Mouse (Mus musculus): Measurements from ENCODE around the gene Itga11. TPM values are rescaled to one million over a fixed set of nuclear protein-coding genes. Genes with fewer than 3 reads are reported as not detected.

Gene Itga11
- total and polyA plus RNA-seq, 3 experiments = 0.04 to 0.31 (median 0.04) TPM

- H3K27me3 ChIP-seq (replicated peaks) = peaks cover 11% of the 10 kb centered on the region
- TF ChIP-seq POLR2AphosphoS2 (IDR thresholded peaks at IDR 0.05; ENCODE audit: low read depth, low read length) (no peak), POLR2A (IDR thresholded peaks at IDR 0.05; ENCODE audit: low read depth, low read length) (no peak), RAD21 (IDR thresholded peaks at IDR 0.05; ENCODE audit: low read depth, low read length) (no peak), CHD1 (IDR thresholded peaks at IDR 0.05; ENCODE audit: low read depth, low read length) (no peak), ZKSCAN1 (IDR thresholded peaks at IDR 0.05; ENCODE audit: borderline replicate concordance, low read depth, low read length) (no peak), JUN (IDR thresholded peaks at IDR 0.05; ENCODE audit: insufficient read depth, low read depth, low read length) (no peak), NELFE (IDR thresholded peaks at IDR 0.05; ENCODE audit: low read depth, low read length) (no peak), EP300 (IDR thresholded peaks at IDR 0.05; ENCODE audit: low read length) (no peak), BHLHE40 (IDR thresholded peaks at IDR 0.05; ENCODE audit: low read depth, low read length) (no peak), MEF2A (IDR thresholded peaks at IDR 0.05; ENCODE audit: borderline replicate concordance, low read depth, low read length) (no peak), MAX (IDR thresholded peaks at IDR 0.05; ENCODE audit: low read length) (no peak), E2F4 (IDR thresholded peaks at IDR 0.05; ENCODE audit: insufficient replicate concordance, low read depth, low read length) (no peak), GABPA (IDR thresholded peaks at IDR 0.05; ENCODE audit: insufficient replicate concordance, low read depth, low read length) (no peak), KAT2A (IDR thresholded peaks at IDR 0.05; ENCODE audit: insufficient replicate concordance, low read length) (no peak), MYC (IDR thresholded peaks at IDR 0.05; ENCODE audit: low read depth, low read length) (no peak), ETS1 (conservative IDR thresholded peaks at IDR 0.05; ENCODE audit: low read depth, low read length) (no peak), CTCF (conservative IDR thresholded peaks at IDR 0.05 in 1 of 2, IDR thresholded peaks at IDR 0.05 in 1 of 2; ENCODE audit: low read depth in 2 of 2, low read length in 2 of 2) (no peak), TCF12 (IDR thresholded peaks at IDR 0.05; ENCODE audit: low read depth, low read length) (no peak), MXI1 (IDR thresholded peaks at IDR 0.05; ENCODE audit: low read depth, low read length) (no peak)
- H3K4me2 ChIP-seq (ENCODE audit: insufficient read depth, low read depth, poor library complexity, severe bottlenecking) = no peak overlapping the region
- no peak overlapping the region for H3K27ac ChIP-seq (ENCODE audit: insufficient read depth, low read depth)
- no peak overlapping the region for H3K4me3 ChIP-seq (replicated peaks in 1 of 3; ENCODE audit: low read depth in 2 of 3, low read length in 2 of 3, poor library complexity in 1 of 3)
- no peak for DNase-seq (ENCODE audit: extremely low read depth)
- no peaks in the 10 kb centered on the region for H3K36me3 ChIP-seq (replicated peaks in 1 of 2; ENCODE audit: control insufficient read depth in 1 of 2, insufficient read depth in 1 of 2, low read length in 1 of 2)
- no peaks in the 10 kb centered on the region for H3K9me3 ChIP-seq (replicated peaks; ENCODE audit: low read length)
- dilution Hi-C loops (cut with MboI; ENCODE audit: extremely low pct_ligation_motif_present, extremely low pct_unique_long_range_greater_than_20kb, low sequenced_read_pairs) (no loop called here), in situ Hi-C loops (cut with MboI; ENCODE audit: low pct_ligation_motif_present, low pct_unique_long_range_greater_than_20kb, low sequenced_read_pairs) (loop anchor here (10.0 kb wide), 1 partner anchor 93 kb away; no protein-coding TSS in a partner anchor)
- H3K4me1 ChIP-seq (ENCODE audit: control insufficient read depth in 1 of 2, insufficient read depth in 2 of 2) = no peaks in the 10 kb centered on the region
- no peaks in the 10 kb centered on the region for H3K79me2 ChIP-seq (replicated peaks; ENCODE audit: control insufficient read depth, extremely low read depth, insufficient read depth, poor library complexity, severe bottlenecking)
- H3K9ac ChIP-seq (ENCODE audit: insufficient read depth, low read depth) = no peak overlapping the region
Observed at GRCm38 (mm10) chr9:62717982-62718381, 40.4 kb downstream of the Itga11 start.

- Histone ChIP-seq H3K9me3 (replicated peaks; ENCODE audit: low read length) (no peaks in the 10 kb centered on the region), H3K4me2 (ENCODE audit: insufficient read depth, low read depth, poor library complexity, severe bottlenecking) (no peak overlapping the region), H3K4me1 (ENCODE audit: control insufficient read depth in 1 of 2, insufficient read depth in 2 of 2) (peaks cover 4 to 10% of the 10 kb centered on the region in 2 experiments; a peak in 3 of 4 replicates), H3K79me2 (replicated peaks; ENCODE audit: control insufficient read depth, extremely low read depth, insufficient read depth, poor library complexity, severe bottlenecking) (no peaks in the 10 kb centered on the region), H3K9ac (ENCODE audit: insufficient read depth, low read depth) (no peak overlapping the region), H3K36me3 (replicated peaks in 1 of 2; ENCODE audit: control insufficient read depth in 1 of 2, insufficient read depth in 1 of 2, low read length in 1 of 2) (no peaks in the 10 kb centered on the region), H3K27ac (ENCODE audit: insufficient read depth, low read depth) (no peak overlapping the region), H3K4me3 (replicated peaks in 1 of 3; ENCODE audit: low read depth in 2 of 3, low read length in 2 of 3, poor library complexity in 1 of 3) (no peak overlapping the region), H3K27me3 (replicated peaks) (peaks cover 7% of the 10 kb centered on the region)
- dilution Hi-C loops (cut with MboI; ENCODE audit: extremely low pct_ligation_motif_present, extremely low pct_unique_long_range_greater_than_20kb, low sequenced_read_pairs) = no loop called here
- in situ Hi-C loops (cut with MboI; ENCODE audit: low pct_ligation_motif_present, low pct_unique_long_range_greater_than_20kb, low sequenced_read_pairs) = no loop called here
- TF ChIP-seq NRF1 (IDR thresholded peaks at IDR 0.05; ENCODE audit: low read depth, low read length) = no peak
- TF ChIP-seq RAD21 (IDR thresholded peaks at IDR 0.05; ENCODE audit: low read depth, low read length) = no peak
- no peak for TF ChIP-seq CHD2 (IDR thresholded peaks at IDR 0.05; ENCODE audit: low read length)
- TF ChIP-seq JUND (conservative IDR thresholded peaks at IDR 0.05; ENCODE audit: low read depth, low read length) = no peak
- no peak for TF ChIP-seq ZMIZ1 (IDR thresholded peaks at IDR 0.05; ENCODE audit: low read depth, low read length)
- no peak for TF ChIP-seq E2F4 (IDR thresholded peaks at IDR 0.05; ENCODE audit: insufficient replicate concordance, low read depth, low read length)
- TF ChIP-seq NELFE (IDR thresholded peaks at IDR 0.05; ENCODE audit: low read depth, low read length) = no peak
- TF ChIP-seq ZC3H11A (IDR thresholded peaks at IDR 0.05; ENCODE audit: low read depth, low read length) = no peak
- TF ChIP-seq TCF12 (IDR thresholded peaks at IDR 0.05; ENCODE audit: low read depth, low read length) = no peak
- no peak for TF ChIP-seq USF2 (conservative IDR thresholded peaks at IDR 0.05; ENCODE audit: low read depth, low read length)
- no peak for TF ChIP-seq USF1 (IDR thresholded peaks at IDR 0.05; ENCODE audit: low read depth, low read length)
- TF ChIP-seq MYC (IDR thresholded peaks at IDR 0.05; ENCODE audit: low read depth, low read length) = no peak
- no peak for TF ChIP-seq KAT2A (IDR thresholded peaks at IDR 0.05; ENCODE audit: insufficient replicate concordance, low read length)
- DNase-seq (ENCODE audit: extremely low read depth) = no peak
Observed at GRCm38 (mm10) chr9:62721791-62722190, 44.2 kb downstream of the Itga11 start.

All from CH12.LX (cell line).